Mouse (Mus musculus) intestine, embryonic 16.5 days (tissue): ENCODE measurements at regions not wholly inside any gene's neighbourhood (a gene's known extent, or its start where the extent isn't known, plus 50 kb on each side); places are given as distances from the start of the nearest gene placed in this dataset.

ENCODE experiments used
- ATAC-seq: fragments of 200-750 bp; cut with Nextera tagmentation; 2 replicates; pipeline ENCODE4 v1.8.0; 2017; ENCODE audit warnings: moderate TSS enrichment, moderate library complexity
- H3K27ac ChIP-seq: fragments of 300-500 bp; sonication (generic); 2 replicates; pipeline ENCODE4 v1.5.1; 2014; ENCODE audit warnings: mild to moderate bottlenecking, low read length
- H3K27me3 ChIP-seq: fragments of 300-500 bp; sonication (generic); replicated peaks from 2 replicates; pipeline ENCODE4 v1.6.1; 2014; ENCODE audit warnings: low read length, control low read depth, mixed read lengths; ENCODE audit not compliant: control insufficient read depth, insufficient read depth
- H3K36me3 ChIP-seq: fragments of 300-500 bp; sonication (generic); 2 replicates; pipeline ENCODE4 v1.6.1; 2014; ENCODE audit warnings: low read length, control low read depth; ENCODE audit not compliant: control insufficient read depth, insufficient read depth
- H3K4me1 ChIP-seq: fragments of 300-500 bp; sonication (generic); 2 replicates; pipeline ENCODE4 v1.6.1; 2014; ENCODE audit warnings: low read length, control low read depth, mixed read lengths; ENCODE audit not compliant: control insufficient read depth, insufficient read depth
- H3K4me2 ChIP-seq: fragments of 300-500 bp; sonication (generic); 2 replicates; pipeline ENCODE4 v1.6.1; 2014; ENCODE audit warnings: low read depth, low read length, control low read depth
- H3K4me3 ChIP-seq: fragments of 300-500 bp; sonication (generic); 2 replicates; pipeline ENCODE4 v1.5.1; 2014; ENCODE audit warnings: mild to moderate bottlenecking, low read length
- H3K9ac ChIP-seq: fragments of 300-500 bp; sonication (generic); 2 replicates; pipeline ENCODE4 v1.6.1; 2014; ENCODE audit warnings: low read depth, low read length
- H3K9me3 ChIP-seq: fragments of 300-500 bp; sonication (generic); 2 replicates; pipeline ENCODE4 v1.6.1; 2016; ENCODE audit warnings: low read length, control low read depth; ENCODE audit not compliant: control insufficient read depth
- WGBS: fragments of 180-500 bp; shearing (Covaris S2); extraction: QIAGEN DNeasy Blood & Tissue Kit; methylation state at CpG from one replicate; pipeline ENCODE4 v1.1.7; 2014; 5-methylcytosine and 5-hydroxymethylcytosine counted together

DNA sequence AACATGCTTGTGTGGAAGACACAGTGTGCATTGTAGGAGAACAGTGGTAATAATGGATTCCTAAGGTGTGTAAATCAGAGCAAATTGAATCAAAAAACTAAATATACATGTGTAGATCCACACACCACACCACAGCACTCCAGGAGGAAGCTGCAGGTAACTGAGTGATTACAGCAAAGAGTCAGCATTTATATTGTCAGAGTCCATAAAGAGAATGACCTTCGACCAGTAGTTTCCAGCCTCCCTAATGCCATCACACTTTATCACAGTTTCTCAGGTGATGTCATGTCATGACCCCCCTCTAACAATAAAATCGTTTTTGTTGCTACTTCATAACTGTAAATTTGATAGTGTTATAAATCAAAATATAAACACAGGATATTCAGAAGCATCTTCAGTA lies 2984.6 kb upstream of the 5930422O12Rik start:
- no peaks in the 10 kb centered on the region for H3K9me3 ChIP-seq
- no peaks in the 10 kb centered on the region for H3K27me3 ChIP-seq
- 60% methylated on average over 2 of the region's 2 CpGs for WGBS
- H3K27ac ChIP-seq, result no peak overlapping the region
- no peak overlapping the region for H3K4me2 ChIP-seq
- no peak overlapping the region for H3K9ac ChIP-seq
- peak; percentile 95 for ATAC-seq
- no peaks in the 10 kb centered on the region for H3K36me3 ChIP-seq
- no peak overlapping the region for H3K4me3 ChIP-seq
- no peaks in the 10 kb centered on the region for H3K4me1 ChIP-seq

DNA sequence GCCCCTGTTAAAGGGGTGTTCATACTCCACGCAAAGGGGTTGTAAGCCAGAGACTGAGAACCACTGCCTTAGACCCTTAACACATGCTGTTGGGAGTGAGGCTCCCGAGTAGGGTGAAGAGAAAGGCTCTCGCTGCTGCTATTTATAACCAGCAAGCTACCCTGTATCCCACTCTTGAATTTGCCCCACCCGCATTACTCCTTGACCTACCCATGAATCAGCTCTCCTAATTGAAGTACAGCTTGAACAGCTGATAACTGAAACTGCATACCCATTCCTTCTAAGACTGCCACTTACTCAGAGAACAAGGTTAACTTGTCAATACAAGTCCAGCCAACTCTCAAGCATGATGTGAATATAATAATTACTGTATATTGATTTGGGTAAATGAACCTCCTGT lies 2984.2 kb upstream of the 5930422O12Rik start:
- H3K27ac ChIP-seq, result no peak overlapping the region
- no peaks in the 10 kb centered on the region for H3K4me1 ChIP-seq
- 75% methylated on average over 4 of the region's 4 CpGs for WGBS
- ATAC-seq, result peak; percentile 83
- no peak overlapping the region for H3K9ac ChIP-seq
- no peak overlapping the region for H3K4me3 ChIP-seq
- no peaks in the 10 kb centered on the region for H3K9me3 ChIP-seq
- no peak overlapping the region for H3K4me2 ChIP-seq
- H3K36me3 ChIP-seq, result no peaks in the 10 kb centered on the region
- no peaks in the 10 kb centered on the region for H3K27me3 ChIP-seq

DNA sequence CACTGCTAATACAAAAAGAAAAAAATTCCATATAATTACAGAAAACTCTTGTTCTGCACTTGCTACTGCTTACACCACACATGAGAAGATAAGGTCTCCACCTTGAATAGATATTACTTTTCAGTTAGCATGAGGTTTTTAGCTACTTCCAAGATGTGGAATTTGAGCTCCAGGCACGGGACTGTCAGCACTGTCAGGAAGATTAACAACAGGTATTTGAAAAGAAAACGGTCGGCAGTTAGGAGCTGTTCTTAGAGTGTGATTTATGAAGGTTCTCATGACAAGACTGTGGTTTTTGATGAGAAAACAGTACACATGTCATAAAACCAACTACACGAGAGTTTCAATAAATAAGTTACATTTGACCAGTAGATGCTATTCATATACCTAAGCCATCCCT lies 2970.4 kb upstream of the 5930422O12Rik start:
- WGBS, result 19% methylated on average over 4 of the region's 4 CpGs
- Histone ChIP-seq H3K9ac (no peak overlapping the region), H3K27me3 (no peaks in the 10 kb centered on the region), H3K9me3 (no peaks in the 10 kb centered on the region), H3K4me1 (no peaks in the 10 kb centered on the region), H3K27ac (no peak overlapping the region), H3K4me2 (no peak overlapping the region), H3K36me3 (no peaks in the 10 kb centered on the region), H3K4me3 (no peak overlapping the region)
- ATAC-seq, result no peak

DNA sequence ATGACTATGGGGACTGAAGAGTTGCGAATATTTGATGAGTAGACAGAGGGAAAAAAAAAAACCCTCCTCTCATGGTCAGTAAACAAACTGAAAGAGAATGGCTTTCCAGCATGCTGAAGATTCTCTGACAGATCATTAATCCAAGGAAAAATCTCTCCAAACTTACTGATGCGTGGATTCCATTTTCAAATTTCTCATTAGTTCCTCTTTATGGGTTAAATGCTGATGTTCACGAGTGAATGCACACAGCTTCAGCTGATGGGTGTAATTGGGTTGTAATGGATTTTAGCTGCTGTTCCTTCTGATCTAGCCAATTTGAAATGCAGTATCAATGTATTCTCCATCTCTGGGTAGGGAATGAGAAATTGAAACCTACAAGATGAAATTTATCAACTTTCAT lies 2945.6 kb upstream of the 5930422O12Rik start:
- Histone ChIP-seq H3K4me2 (no peak overlapping the region), H3K27me3 (no peaks in the 10 kb centered on the region), H3K4me3 (no peak overlapping the region), H3K9ac (no peak overlapping the region), H3K36me3 (no peaks in the 10 kb centered on the region), H3K27ac (no peak overlapping the region), H3K4me1 (no peaks in the 10 kb centered on the region), H3K9me3 (no peaks in the 10 kb centered on the region)
- 69% methylated on average over 3 of the region's 3 CpGs for WGBS
- ATAC-seq, result no peak

DNA sequence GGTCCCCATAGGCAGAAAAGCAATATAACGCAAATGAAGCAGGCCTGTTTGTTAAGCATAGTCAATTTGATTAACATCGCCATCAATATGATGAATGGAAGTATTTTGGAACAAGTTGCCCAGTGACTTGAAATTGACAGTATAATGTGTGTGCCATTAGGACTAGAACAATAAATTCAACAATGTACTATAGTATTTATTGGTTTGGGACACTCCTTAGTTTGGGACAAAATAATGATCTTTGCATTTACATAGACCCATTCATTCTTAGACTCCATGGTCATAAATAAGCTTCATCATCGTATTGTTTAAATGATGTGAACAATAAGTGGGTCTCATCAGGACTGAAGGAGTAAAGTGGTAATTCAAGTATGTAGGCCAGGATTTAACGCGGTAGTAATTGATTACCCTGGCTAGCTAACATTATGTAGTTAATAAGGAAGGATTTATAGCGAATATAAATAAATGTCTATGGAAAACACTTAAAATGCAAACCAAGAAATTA lies 2933.6 kb upstream of the 5930422O12Rik start:
- no peak overlapping the region for H3K9ac ChIP-seq
- H3K9me3 ChIP-seq, result no peaks in the 10 kb centered on the region
- H3K36me3 ChIP-seq, result no peaks in the 10 kb centered on the region
- no peaks in the 10 kb centered on the region for H3K4me1 ChIP-seq
- no peak overlapping the region for H3K4me3 ChIP-seq
- no peak overlapping the region for H3K27ac ChIP-seq
- no peak overlapping the region for H3K4me2 ChIP-seq
- no peaks in the 10 kb centered on the region for H3K27me3 ChIP-seq
- 82% methylated on average over 6 of the region's 6 CpGs for WGBS
- no peak for ATAC-seq

DNA sequence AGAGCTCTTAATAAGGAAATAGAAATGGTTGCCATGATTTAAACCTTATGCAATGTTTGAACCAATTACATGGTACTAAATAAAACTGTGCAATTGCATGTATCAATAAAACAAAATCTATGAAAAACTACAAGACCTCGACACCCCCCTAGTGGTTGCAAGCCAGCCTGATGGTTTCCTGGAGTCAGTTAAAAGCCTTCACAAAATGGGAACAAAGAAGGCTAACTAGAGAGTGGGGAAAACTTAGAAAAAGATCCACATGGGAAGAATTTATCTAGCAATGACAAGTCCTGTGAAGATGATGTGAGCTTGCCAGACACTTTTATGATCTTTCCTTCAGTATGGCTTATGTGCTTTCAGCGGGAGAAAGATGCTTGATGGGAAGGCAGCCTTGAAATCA lies 2926.3 kb upstream of the 5930422O12Rik start:
- H3K9me3 ChIP-seq, result no peaks in the 10 kb centered on the region
- H3K9ac ChIP-seq, result no peak overlapping the region
- WGBS, result 72% methylated on average over 2 of the region's 2 CpGs
- H3K4me3 ChIP-seq, result no peak overlapping the region
- H3K27me3 ChIP-seq, result no peaks in the 10 kb centered on the region
- H3K36me3 ChIP-seq, result no peaks in the 10 kb centered on the region
- no peak for ATAC-seq
- no peak overlapping the region for H3K27ac ChIP-seq
- no peaks in the 10 kb centered on the region for H3K4me1 ChIP-seq
- no peak overlapping the region for H3K4me2 ChIP-seq

DNA sequence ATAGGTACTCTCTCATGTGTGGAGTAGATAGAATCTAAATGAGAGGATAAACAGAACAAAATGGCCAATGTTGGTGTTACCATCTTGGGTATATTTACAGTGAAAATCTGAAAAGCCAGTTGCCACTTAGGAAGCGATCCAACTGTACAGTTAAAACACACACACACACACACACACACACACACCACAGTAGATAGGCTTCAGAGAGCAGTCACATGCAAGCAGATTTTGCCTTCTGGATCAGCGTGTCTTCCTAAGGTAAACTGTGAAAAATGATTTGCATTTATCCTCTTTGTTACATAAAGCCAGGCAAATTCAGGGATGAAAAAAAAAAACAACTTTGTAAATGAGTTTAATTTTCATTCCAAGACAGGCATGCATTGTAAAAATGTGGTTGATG lies 2917.2 kb upstream of the 5930422O12Rik start:
- Histone ChIP-seq H3K27me3 (no peaks in the 10 kb centered on the region), H3K4me2 (no peak overlapping the region), H3K36me3 (no peaks in the 10 kb centered on the region), H3K27ac (no peak overlapping the region), H3K4me1 (no peaks in the 10 kb centered on the region), H3K9me3 (no peaks in the 10 kb centered on the region), H3K9ac (no peak overlapping the region), H3K4me3 (no peak overlapping the region)
- no peak for ATAC-seq
- 79% methylated on average over 2 of the region's 2 CpGs for WGBS

DNA sequence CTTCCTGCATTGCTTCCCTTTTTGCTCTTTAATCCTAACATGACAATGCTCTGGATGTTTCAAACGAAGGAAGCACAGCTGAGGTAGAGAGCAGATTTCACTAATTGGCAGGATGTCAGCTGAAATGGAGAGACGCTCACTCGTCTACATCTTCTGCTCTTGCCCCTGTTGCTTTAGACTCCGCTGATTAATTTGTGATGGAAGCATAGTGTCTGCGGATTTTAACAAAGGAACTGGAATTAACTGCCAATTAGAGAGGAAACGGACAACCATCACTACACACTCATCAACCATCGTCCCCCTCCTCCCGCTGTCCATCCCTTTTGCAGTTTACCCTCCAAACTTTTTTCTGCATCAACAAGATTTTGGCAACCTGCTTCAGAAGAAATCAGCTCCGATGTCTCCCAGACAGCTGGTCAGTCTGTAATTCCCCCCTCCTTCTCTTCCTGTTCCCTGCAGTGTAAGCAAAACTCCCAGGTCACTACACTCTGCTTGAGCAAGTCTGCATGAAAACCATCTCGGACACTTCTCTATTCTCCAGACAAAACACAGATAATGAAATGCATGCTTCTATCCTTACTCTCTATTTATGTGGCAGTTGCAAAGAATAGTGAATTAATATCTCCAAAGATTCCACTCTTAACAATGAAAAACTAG lies 2905.6 kb upstream of the 5930422O12Rik start:
- H3K4me2 ChIP-seq, result no peak overlapping the region
- H3K4me1 ChIP-seq, result no peaks in the 10 kb centered on the region
- no peak overlapping the region for H3K27ac ChIP-seq
- no peaks in the 10 kb centered on the region for H3K36me3 ChIP-seq
- ATAC-seq, result no peak
- 43% methylated on average over 10 of the region's 10 CpGs for WGBS
- H3K27me3 ChIP-seq, result no peaks in the 10 kb centered on the region
- no peaks in the 10 kb centered on the region for H3K9me3 ChIP-seq
- H3K9ac ChIP-seq, result no peak overlapping the region
- no peak overlapping the region for H3K4me3 ChIP-seq

DNA sequence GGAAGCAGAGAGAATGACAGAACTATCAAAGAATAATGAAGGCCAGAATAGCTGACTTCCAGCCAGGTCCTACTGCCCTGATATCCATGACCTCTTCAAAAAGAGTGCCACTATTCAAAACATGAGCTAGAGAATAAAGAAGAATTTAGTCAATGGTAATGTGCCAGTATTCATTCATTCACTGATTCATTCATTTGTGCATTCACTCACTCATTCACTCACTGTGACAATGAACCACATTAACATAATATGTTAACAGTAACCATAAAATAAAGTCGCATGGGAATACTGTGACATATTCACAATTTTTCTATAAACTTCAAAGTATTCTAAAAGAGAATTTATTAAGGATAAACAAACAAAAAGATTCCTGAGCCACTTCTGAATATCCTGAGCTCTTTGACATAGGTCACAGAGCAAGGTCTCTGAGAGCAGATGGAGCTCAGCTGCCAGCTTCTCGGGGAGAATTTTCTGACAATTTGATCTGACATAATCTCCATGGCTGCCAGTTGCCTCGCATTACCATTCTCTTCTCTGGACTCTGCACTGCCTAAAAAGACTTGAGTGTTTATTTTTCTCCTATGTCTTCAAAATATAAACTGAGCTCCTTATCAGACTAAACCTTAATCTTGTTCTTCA lies 2895.5 kb upstream of the 5930422O12Rik start:
- Histone ChIP-seq H3K27me3 (no peaks in the 10 kb centered on the region), H3K4me2 (no peak overlapping the region), H3K27ac (no peak overlapping the region), H3K9me3 (no peaks in the 10 kb centered on the region), H3K9ac (no peak overlapping the region), H3K36me3 (no peaks in the 10 kb centered on the region), H3K4me3 (no peak overlapping the region), H3K4me1 (no peaks in the 10 kb centered on the region)
- no peak for ATAC-seq
- 54% methylated on average over 3 of the region's 3 CpGs for WGBS

DNA sequence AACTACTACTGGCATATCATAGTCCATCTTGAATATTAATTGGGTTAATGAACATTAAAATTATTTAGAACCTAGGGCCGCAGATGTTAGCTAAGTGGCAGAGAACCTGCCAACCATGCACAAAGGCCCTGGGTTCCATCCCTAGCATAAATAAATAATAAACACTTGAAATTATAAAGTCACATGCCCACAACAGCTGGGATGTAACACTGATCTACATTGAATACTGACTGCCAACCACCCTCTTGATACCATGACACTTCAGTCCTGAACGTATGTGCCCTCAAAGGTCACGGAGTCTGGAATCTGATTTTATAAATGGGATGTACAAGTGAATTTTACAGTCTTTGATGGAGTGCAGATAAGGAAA lies 2895.0 kb upstream of the 5930422O12Rik start:
- Histone ChIP-seq H3K27me3 (no peaks in the 10 kb centered on the region), H3K9me3 (no peaks in the 10 kb centered on the region), H3K36me3 (no peaks in the 10 kb centered on the region), H3K9ac (no peak overlapping the region), H3K4me3 (no peak overlapping the region), H3K4me2 (no peak overlapping the region), H3K27ac (no peak overlapping the region), H3K4me1 (no peaks in the 10 kb centered on the region)
- WGBS, result 72% methylated on average over 3 of the region's 3 CpGs
- no peak for ATAC-seq
